Mouse (Mus musculus) limb, embryonic 11.5 days (tissue): ENCODE measurements around the gene Rps6kb2. TPM values are rescaled to one million over a fixed set of nuclear protein-coding genes. Genes with fewer than 3 reads are reported as not detected.

Experiments
- ATAC-seq: fragments of 200-750 bp; cut with Nextera tagmentation; 2 replicates; pipeline ENCODE4 v1.8.0; 2017; ENCODE audit warnings: low read depth; ENCODE audit not compliant: insufficient number of reproducible peaks, low FRiP score, low TSS enrichment
- DNase-seq: peaks from one replicate; pipeline ENCODE4 v3.0.0-alpha.2; 2015; ENCODE audit warnings: low spot score
- H3K27ac ChIP-seq: fragments of 300-500 bp; sonication (generic); replicated peaks from 2 replicates; pipeline ENCODE4 v1.5.1; 2014; ENCODE audit warnings: low read depth, mild to moderate bottlenecking, low read length
- H3K27me3 ChIP-seq: fragments of 300-500 bp; sonication (generic); 2 replicates; pipeline ENCODE4 v1.6.1; 2014; ENCODE audit warnings: mild to moderate bottlenecking, low read length, mixed read lengths; ENCODE audit not compliant: control insufficient read depth, insufficient read depth
- H3K36me3 ChIP-seq: fragments of 300-500 bp; sonication (generic); 2 replicates; pipeline ENCODE4 v1.6.1; 2014; ENCODE audit warnings: mild to moderate bottlenecking, low read length, moderate library complexity, mixed read lengths; ENCODE audit not compliant: control insufficient read depth, insufficient read depth
- H3K4me1 ChIP-seq: fragments of 300-500 bp; sonication (generic); 2 replicates; pipeline ENCODE4 v1.6.1; 2014; ENCODE audit warnings: low read length, mixed read lengths; ENCODE audit not compliant: control insufficient read depth, insufficient read depth
- H3K4me2 ChIP-seq: fragments of 300-500 bp; sonication (generic); 2 replicates; pipeline ENCODE4 v1.6.1; 2014; ENCODE audit warnings: low read depth, mild to moderate bottlenecking, moderate library complexity; ENCODE audit not compliant: severe bottlenecking
- H3K4me3 ChIP-seq: fragments of 300-500 bp; sonication (generic); 2 replicates; pipeline ENCODE4 v1.5.1; 2014; ENCODE audit warnings: low read depth, low read length
- H3K9ac ChIP-seq: fragments of 300-500 bp; sonication (generic); 2 replicates; pipeline ENCODE4 v1.6.1; 2014; ENCODE audit warnings: mild to moderate bottlenecking, low read length
- H3K9me3 ChIP-seq: fragments of 300-500 bp; sonication (generic); 2 replicates; pipeline ENCODE4 v1.6.1; 2016; ENCODE audit warnings: low read length; ENCODE audit not compliant: control insufficient read depth
- WGBS: fragments of 180-500 bp; shearing (Covaris S2); extraction: QIAGEN DNeasy Blood & Tissue Kit; methylation state at CpG from one replicate; pipeline ENCODE4 v1.1.7; 2014; 5-methylcytosine and 5-hydroxymethylcytosine counted together
- polyA plus RNA-seq: library from polyadenylated mRNA; unstranded; fragments of >200 nt; fragmentation: Nextera tagmentation; extraction: Ambion mirVana; gene quantifications from 2 replicates; pipeline ENCODE4 v1.2.1, GENCODE M21; 2014

Gene Rps6kb2
- polyA plus RNA-seq, 1 experiment from 2014 or later = 44.7 TPM

DNA sequence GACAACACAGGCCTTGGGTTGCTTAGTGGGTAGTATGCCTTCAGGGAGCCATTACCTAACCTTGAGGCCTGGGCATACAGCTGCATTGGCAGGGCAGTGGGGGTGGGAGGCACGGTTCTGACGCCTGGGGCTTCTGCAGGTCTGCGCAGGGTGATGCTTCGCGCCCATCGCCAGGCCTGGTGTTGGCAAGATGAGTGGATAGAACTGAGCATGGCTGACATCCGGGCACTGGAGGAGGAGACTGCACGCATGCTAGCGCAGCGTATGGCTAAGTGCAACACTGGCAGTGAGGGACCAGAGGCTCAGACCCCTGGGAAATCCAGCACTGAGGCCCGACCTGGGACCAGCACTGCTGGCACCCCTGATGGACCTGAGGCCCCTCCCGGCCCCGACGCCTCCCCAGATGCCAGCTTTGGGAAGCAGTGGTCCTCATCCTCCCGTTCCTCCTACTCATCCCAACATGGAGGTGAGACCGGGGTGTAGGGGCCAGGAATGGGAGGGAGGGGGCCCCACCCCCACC is 58.4 kb downstream of the Rps6kb2 start:
- Histone ChIP-seq H3K4me3 (no peak overlapping the region), H3K4me1 (peaks cover 14% of the 10 kb centered on the region), H3K9me3 (no peaks in the 10 kb centered on the region), H3K27me3 (peaks cover 21% of the 10 kb centered on the region), H3K9ac (no peak overlapping the region), H3K36me3 (no peaks in the 10 kb centered on the region), H3K27ac (no peak overlapping the region), H3K4me2 (no peak overlapping the region)
- ATAC-seq (no peak), DNase-seq (no peak)
- WGBS = 88% methylated on average over 16 of the region's 16 CpGs

Other genes starting within 250 kb of the Rps6kb2 start
- gene Aldh3b1, start 233.5 kb downstream of the Rps6kb2 start, polyA plus RNA-seq = 0.47 and 0.67 TPM in 2 replicates
- 6.0 and 7.1 TPM in 2 replicates for gene Unc93b1, start 228.2 kb downstream of the Rps6kb2 start, polyA plus RNA-seq
- not detected in 2 replicates for gene Aldh3b3, start 204.7 kb downstream of the Rps6kb2 start, polyA plus RNA-seq
- gene Aldh3b2, start 191.0 kb downstream of the Rps6kb2 start, polyA plus RNA-seq = 2.6 TPM in 2 replicates
- gene Acy3, start 176.8 kb downstream of the Rps6kb2 start, polyA plus RNA-seq = 3.3 and 4.3 TPM in 2 replicates
- 0.08 TPM in 1 of 2 replicates, not detected in the other for gene Tbx10, start 170.6 kb downstream of the Rps6kb2 start, polyA plus RNA-seq
- 29.7 and 32.6 TPM in 2 replicates for gene Nudt8, start 162.8 kb downstream of the Rps6kb2 start, polyA plus RNA-seq
- 2.5 TPM in 2 replicates for gene Gm49405, start 162.7 kb downstream of the Rps6kb2 start, polyA plus RNA-seq
- gene Doc2g, start 160.0 kb downstream of the Rps6kb2 start, polyA plus RNA-seq = 4.1 TPM in 2 replicates
- gene Ndufv1, start 150.5 kb downstream of the Rps6kb2 start, polyA plus RNA-seq = 198 and 208 TPM in 2 replicates
- gene Gstp1, start 125.4 kb downstream of the Rps6kb2 start, polyA plus RNA-seq = 437 and 462 TPM in 2 replicates
- 1.1 TPM in 2 replicates for gene Gstp2, start 117.3 kb downstream of the Rps6kb2 start, polyA plus RNA-seq
- gene Gstp3, start 103.8 kb downstream of the Rps6kb2 start, polyA plus RNA-seq = 0.23 TPM in 1 of 2 replicates, not detected in the other
- not detected in 2 replicates for gene Cabp2, start 81.8 kb downstream of the Rps6kb2 start, polyA plus RNA-seq
- 77.5 and 81.6 TPM in 2 replicates for gene Cdk2ap2, start 66.2 kb downstream of the Rps6kb2 start, polyA plus RNA-seq
- gene Pitpnm1, start 63.4 kb downstream of the Rps6kb2 start, polyA plus RNA-seq = 4.8 and 5.8 TPM in 2 replicates
- 91.2 and 93.7 TPM in 2 replicates for gene Aip, start 37.5 kb downstream of the Rps6kb2 start, polyA plus RNA-seq
- not detected in 2 replicates for gene Gpr152, start 23.6 kb downstream of the Rps6kb2 start, polyA plus RNA-seq
- gene Cabp4, start 19.3 kb downstream of the Rps6kb2 start, polyA plus RNA-seq = not detected in 2 replicates
- gene Coro1b, start 14.7 kb downstream of the Rps6kb2 start, polyA plus RNA-seq = 116 and 124 TPM in 2 replicates
- gene Ptprcap, start 9.8 kb downstream of the Rps6kb2 start, polyA plus RNA-seq = 1.1 and 1.5 TPM in 2 replicates
- 2.1 TPM in 2 replicates for gene Carns1, start 12.1 kb upstream of the Rps6kb2 start, polyA plus RNA-seq
- gene Tbc1d10c, start 27.9 kb upstream of the Rps6kb2 start, polyA plus RNA-seq = 0.89 and 1.2 TPM in 2 replicates
- 952 and 995 TPM in 2 replicates for gene Ppp1ca, start 28.7 kb upstream of the Rps6kb2 start, polyA plus RNA-seq
- gene Rad9a, start 38.3 kb upstream of the Rps6kb2 start, polyA plus RNA-seq = 52.5 and 54.9 TPM in 2 replicates
- gene Clcf1, start 50.9 kb upstream of the Rps6kb2 start, polyA plus RNA-seq = 5.0 and 7.4 TPM in 2 replicates
- gene AC109138.7, start 51.0 kb upstream of the Rps6kb2 start, polyA plus RNA-seq = not detected in 2 replicates
- gene Pold4, start 68.5 kb upstream of the Rps6kb2 start, polyA plus RNA-seq = 11.5 and 12.6 TPM in 2 replicates
- 4.2 and 4.4 TPM in 2 replicates for gene Ssh3, start 105.8 kb upstream of the Rps6kb2 start, polyA plus RNA-seq
- gene Ankrd13d, start 119.8 kb upstream of the Rps6kb2 start, polyA plus RNA-seq = 5.6 and 7.5 TPM in 2 replicates
- 15.4 and 16.6 TPM in 2 replicates for gene Grk2, start 142.9 kb upstream of the Rps6kb2 start, polyA plus RNA-seq
- gene Kdm2a, start 234.9 kb upstream of the Rps6kb2 start, polyA plus RNA-seq = 61.0 and 69.3 TPM in 2 replicates